Mouse (Mus musculus) lung, embryonic 14.5 days (tissue): ENCODE results near the gene Timm10. TPM values are rescaled to one million over a fixed set of nuclear protein-coding genes. Genes with fewer than 3 reads are reported as not detected.

Source experiments
- ATAC-seq: fragments of 200-750 bp; cut with Nextera tagmentation; 2 replicates; pipeline ENCODE4 v1.8.0; 2017; ENCODE audit warnings: mild to moderate bottlenecking, moderate TSS enrichment, moderate library complexity; ENCODE audit not compliant: insufficient read depth
- DNase-seq: peaks from one replicate; pipeline ENCODE4 v3.0.0-alpha.2; 2015
- H3K27ac ChIP-seq: fragments of 300-500 bp; sonication (generic); 2 replicates; pipeline ENCODE4 v1.5.1; 2014; ENCODE audit warnings: low read depth, mild to moderate bottlenecking, moderate library complexity
- H3K27me3 ChIP-seq: fragments of 300-500 bp; sonication (generic); 2 replicates; pipeline ENCODE4 v1.6.1; 2014; ENCODE audit warnings: low read length, control low read depth; ENCODE audit not compliant: insufficient read depth
- H3K36me3 ChIP-seq: fragments of 300-500 bp; sonication (generic); 2 replicates; pipeline ENCODE4 v1.6.1; 2014; ENCODE audit warnings: control low read depth; ENCODE audit not compliant: insufficient read depth
- H3K4me1 ChIP-seq: fragments of 300-500 bp; sonication (generic); 2 replicates; pipeline ENCODE4 v1.6.1; 2014; ENCODE audit warnings: antibody characterized with exemption, control low read depth; ENCODE audit not compliant: insufficient read depth
- H3K4me2 ChIP-seq: fragments of 300-500 bp; sonication (generic); 2 replicates; pipeline ENCODE4 v1.6.1; 2014; ENCODE audit warnings: mild to moderate bottlenecking
- H3K4me3 ChIP-seq: fragments of 300-500 bp; sonication (generic); 2 replicates; pipeline ENCODE4 v1.5.1; 2014; ENCODE audit warnings: low read depth, low read length
- H3K9ac ChIP-seq: fragments of 300-500 bp; sonication (generic); 2 replicates; pipeline ENCODE4 v1.6.1; 2014
- H3K9me3 ChIP-seq: fragments of 300-500 bp; sonication (generic); 2 replicates; pipeline ENCODE4 v1.6.1; 2016; ENCODE audit warnings: low read depth, low read length, control low read depth
- CTCF ChIP-seq: IDR thresholded peaks from 2 replicates; pipeline ENCODE4 v1.5.1; 2016; ENCODE audit warnings: antibody characterized with exemption, low read depth
- WGBS: fragments of 180-500 bp; shearing (Covaris S2); extraction: QIAGEN DNeasy Blood & Tissue Kit; methylation state at CpG from one replicate; pipeline ENCODE4 v1.1.7; 2014; 5-methylcytosine and 5-hydroxymethylcytosine counted together
- polyA plus RNA-seq: library from polyadenylated mRNA; unstranded; fragments of >200 nt; fragmentation: Nextera tagmentation; extraction: Ambion mirVana; gene quantifications from 2 replicates; pipeline ENCODE4 v1.2.1, GENCODE M21; 2014

Timm10 gene
- polyA plus RNA-seq, 1 experiment from 2014 or later: 58.7 TPM

DNA sequence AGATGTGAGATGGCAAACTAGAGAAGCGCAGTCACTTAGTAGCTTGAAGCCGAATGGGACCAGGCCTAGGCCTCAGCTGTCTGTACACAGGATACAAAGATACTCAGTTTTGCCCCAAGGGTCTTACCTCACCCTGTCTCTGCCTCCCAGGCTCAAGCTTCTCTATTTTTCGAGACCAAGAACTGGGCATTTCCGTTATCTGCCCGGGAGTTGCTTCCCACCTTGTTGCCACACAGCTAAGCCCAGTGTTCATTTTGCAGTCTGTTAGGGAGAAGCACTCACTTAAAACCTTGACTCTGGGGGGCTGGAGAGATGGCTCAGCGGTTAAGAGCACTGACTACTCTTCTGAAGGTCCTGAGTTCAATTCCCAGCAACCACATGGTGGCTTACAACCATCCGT, 22.8 kb upstream of the Timm10 start:
- Histone ChIP-seq H3K4me1 (no peaks in the 10 kb centered on the region), H3K27me3 (no peaks in the 10 kb centered on the region), H3K9ac (no peak overlapping the region), H3K4me2 (no peak overlapping the region), H3K27ac (no peak overlapping the region), H3K9me3 (no peaks in the 10 kb centered on the region), H3K36me3 (no peaks in the 10 kb centered on the region), H3K4me3 (no peak overlapping the region)
- WGBS: 82% methylated on average over 7 of the region's 7 CpGs
- DNase-seq (no peak), ATAC-seq (no peak)
- no peak for TF ChIP-seq CTCF

- no peak for TF ChIP-seq CTCF
- Histone ChIP-seq H3K4me3 (no peak overlapping the region), H3K36me3 (no peaks in the 10 kb centered on the region), H3K4me1 (no peaks in the 10 kb centered on the region), H3K27ac (no peak overlapping the region), H3K9ac (no peak overlapping the region), H3K27me3 (no peaks in the 10 kb centered on the region), H3K4me2 (no peak overlapping the region), H3K9me3 (no peaks in the 10 kb centered on the region)
- ATAC-seq (no peak), DNase-seq (no peak)
- 37% methylated on average over 5 of the region's 5 CpGs for WGBS
Measured at GRCm38 (mm10) chr2:84806546-84806945, 20.3 kb upstream of the Timm10 start.

GRCm38 (mm10) chr2:84809330-84809729, 17.5 kb upstream of the Timm10 start:
- H3K9me3 ChIP-seq: no peaks in the 10 kb centered on the region
- H3K4me2 ChIP-seq: no peak overlapping the region
- DNase-seq: no peak
- no peaks in the 10 kb centered on the region for H3K27me3 ChIP-seq
- H3K27ac ChIP-seq: no peak overlapping the region
- no peak overlapping the region for H3K4me3 ChIP-seq
- H3K36me3 ChIP-seq: no peaks in the 10 kb centered on the region
- H3K4me1 ChIP-seq: no peaks in the 10 kb centered on the region
- no peak overlapping the region for H3K9ac ChIP-seq
- no peak for TF ChIP-seq CTCF
- ATAC-seq: no peak

- DNase-seq (no peak), ATAC-seq (no peak; the same call in 1 of the 2 replicates)
- no peak overlapping the region for H3K9ac ChIP-seq
- 0 out of 2 replicates have a peak overlapping the region, but pooled peaks have one; percentile 30 for H3K27ac ChIP-seq
- H3K36me3 ChIP-seq: no peaks in the 10 kb centered on the region
- H3K27me3 ChIP-seq: no peaks in the 10 kb centered on the region
- WGBS: 70% methylated on average over 6 of the region's 6 CpGs
- no peak for TF ChIP-seq CTCF
- no peaks in the 10 kb centered on the region for H3K9me3 ChIP-seq
- peak overlapping the region; percentile 58 for H3K4me2 ChIP-seq
- no peak overlapping the region for H3K4me3 ChIP-seq
- no peaks in the 10 kb centered on the region for H3K4me1 ChIP-seq
Measured at GRCm38 (mm10) chr2:84810526-84810885, 16.3 kb upstream of the Timm10 start.

- peak; percentile 96 for DNase-seq
- peak overlapping the region; percentile 58 for H3K4me2 ChIP-seq
- no peaks in the 10 kb centered on the region for H3K36me3 ChIP-seq
- 24% methylated on average over 26 of the region's 26 CpGs for WGBS
- peak; percentile 82 for ATAC-seq
- H3K9ac ChIP-seq: 0 out of 2 replicates have a peak overlapping the region, but pooled peaks have one; percentile 10
- H3K4me1 ChIP-seq: no peaks in the 10 kb centered on the region
- no peaks in the 10 kb centered on the region for H3K9me3 ChIP-seq
- no peaks in the 10 kb centered on the region for H3K27me3 ChIP-seq
- peak overlapping the region; percentile 24; the same call in 1 of the 2 replicates for H3K4me3 ChIP-seq
- peak; percentile 81 for TF ChIP-seq CTCF
- H3K27ac ChIP-seq: peak overlapping the region; percentile 61
Measured at GRCm38 (mm10) chr2:84810886-84811577, 15.8 kb upstream of the Timm10 start.

- ATAC-seq (0 out of 2 replicates have a peak, but pooled peaks have one; percentile 38), DNase-seq (no peak)
Measured at GRCm38 (mm10) chr2:84811880-84812279, 14.9 kb upstream of the Timm10 start.

GRCm38 (mm10) chr2:84812676-84813075, 14.1 kb upstream of the Timm10 start:
- Histone ChIP-seq H3K27ac (no peak overlapping the region), H3K4me3 (no peak overlapping the region), H3K4me2 (no peak overlapping the region), H3K9ac (no peak overlapping the region), H3K9me3 (no peaks in the 10 kb centered on the region), H3K4me1 (no peaks in the 10 kb centered on the region), H3K27me3 (no peaks in the 10 kb centered on the region), H3K36me3 (no peaks in the 10 kb centered on the region)
- ATAC-seq (no peak), DNase-seq (no peak)
- 79% methylated on average over 6 of the region's 6 CpGs for WGBS
- no peak for TF ChIP-seq CTCF

More at GRCm38 (mm10) chr2:84811880-84812279, 14.9 kb upstream of the Timm10 start:
- H3K36me3 ChIP-seq: no peaks in the 10 kb centered on the region
- no peaks in the 10 kb centered on the region for H3K9me3 ChIP-seq
- H3K27ac ChIP-seq: peak overlapping the region; percentile 50
- no peak overlapping the region for H3K9ac ChIP-seq
- no peak for TF ChIP-seq CTCF
- WGBS: 42% methylated on average over 7 of the region's 7 CpGs
- H3K27me3 ChIP-seq: no peaks in the 10 kb centered on the region
- H3K4me1 ChIP-seq: no peaks in the 10 kb centered on the region
- peak overlapping the region; percentile 58; the same call in 1 of the 2 replicates for H3K4me2 ChIP-seq
- no peak overlapping the region for H3K4me3 ChIP-seq
